Mouse (Mus musculus): ENCODE data around the gene Manea. TPM values are rescaled to one million over a fixed set of nuclear protein-coding genes. Genes with fewer than 3 reads are reported as not detected.

Gene Manea
- polyA plus RNA-seq, 1 experiment = 12.0 TPM

DNA sequence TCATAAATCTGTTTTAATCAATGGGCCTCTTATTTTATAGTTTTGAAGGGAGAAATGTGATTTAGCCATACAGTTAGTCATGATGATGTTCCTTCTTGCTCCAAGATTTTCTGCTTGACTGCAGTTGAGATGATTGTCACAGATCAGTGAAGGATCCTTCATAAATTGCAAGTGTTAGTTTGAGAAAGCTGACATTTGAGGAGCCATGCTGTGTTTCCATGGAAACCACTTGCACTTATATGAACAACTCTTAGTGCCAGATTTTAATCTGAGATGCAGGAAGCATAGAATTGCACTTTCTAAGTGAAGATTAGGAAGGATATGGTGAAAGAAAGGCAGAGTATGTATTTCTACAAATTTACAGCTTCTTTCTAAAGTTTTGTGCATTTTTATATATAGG lies 70.4 kb downstream of the Manea start:
- H3K27ac ChIP-seq (ENCODE audit: insufficient read depth, low read length) = no peak overlapping the region
- H3K9ac ChIP-seq (ENCODE audit: low read depth, poor library complexity, severe bottlenecking) = no peak overlapping the region
- no peaks in the 10 kb centered on the region for H3K4me1 ChIP-seq (ENCODE audit: control insufficient read depth, insufficient read depth, low read length)
- H3K27me3 ChIP-seq (ENCODE audit: control insufficient read depth, insufficient read depth, low read length, poor library complexity, severe bottlenecking) = no peaks in the 10 kb centered on the region
- TF ChIP-seq CTCF (IDR thresholded peaks at IDR 0.05; ENCODE audit: low read depth, low read length) (no peak), POLR2A (IDR thresholded peaks at IDR 0.05; ENCODE audit: insufficient read depth, low read length) (no peak), EP300 (IDR thresholded peaks at IDR 0.05; ENCODE audit: insufficient read depth, low read depth, low read length) (no peak)
- no peaks in the 10 kb centered on the region for H3K36me3 ChIP-seq (ENCODE audit: control insufficient read depth, insufficient read depth, low read length, poor library complexity, severe bottlenecking)
- no peak overlapping the region for H3K4me3 ChIP-seq (ENCODE audit: low read depth, low read length)
- no peaks in the 10 kb centered on the region for H3K9me3 ChIP-seq (replicated peaks; ENCODE audit: control insufficient read depth, insufficient read depth, low read length, poor library complexity, severe bottlenecking)

DNA sequence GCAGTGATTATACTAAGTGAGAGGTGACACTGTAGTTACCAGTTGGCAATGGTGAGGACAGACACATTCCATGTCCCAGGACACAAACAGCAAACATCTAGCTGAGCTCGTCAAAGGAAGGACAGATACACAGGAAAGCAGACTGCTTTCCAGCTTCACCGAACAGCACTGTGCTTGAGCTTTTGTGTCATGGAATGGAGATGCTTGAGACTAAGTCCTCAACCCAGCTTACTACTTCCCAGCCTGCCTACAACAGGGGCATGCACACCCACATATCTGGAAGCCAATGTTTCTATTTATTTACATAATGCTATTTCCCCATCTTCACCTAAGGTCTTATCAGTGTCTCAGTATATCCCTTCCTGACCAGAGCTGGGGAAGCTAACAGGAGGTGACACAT lies 70.9 kb downstream of the Manea start:
- Histone ChIP-seq H3K9me3 (replicated peaks; ENCODE audit: control insufficient read depth, insufficient read depth, low read length, poor library complexity, severe bottlenecking) (no peaks in the 10 kb centered on the region), H3K4me3 (ENCODE audit: low read depth, low read length) (no peak overlapping the region)
- TF ChIP-seq CTCF (IDR thresholded peaks at IDR 0.05; ENCODE audit: low read depth, low read length) (no peak), EP300 (IDR thresholded peaks at IDR 0.05; ENCODE audit: insufficient read depth, low read depth, low read length) (no peak)

More for the DNA sequence above, 70.9 kb downstream of the Manea start:
- H3K27me3 ChIP-seq (ENCODE audit: control insufficient read depth, insufficient read depth, low read length, poor library complexity, severe bottlenecking) = no peaks in the 10 kb centered on the region
- no peak overlapping the region for H3K9ac ChIP-seq (ENCODE audit: low read depth, poor library complexity, severe bottlenecking)
- no peaks in the 10 kb centered on the region for H3K4me1 ChIP-seq (ENCODE audit: control insufficient read depth, insufficient read depth, low read length)
- H3K27ac ChIP-seq (ENCODE audit: insufficient read depth, low read length) = no peak overlapping the region
- H3K36me3 ChIP-seq (ENCODE audit: control insufficient read depth, insufficient read depth, low read length, poor library complexity, severe bottlenecking) = no peaks in the 10 kb centered on the region

Measured in ES-Bruce4 (cell line).